Mouse (Mus musculus): ENCODE measurements around the gene Mrpl47.
"Not testable (repeated sequence)": the region's sequence is repeated elsewhere in the genome, so short reads cannot be mapped to it uniquely, and the experiment has no call there.

The Mrpl47 gene

GRCm38 (mm10) chr3:32737172-32737655 lies at the start of gene Mrpl47:
Mrpl47 (minus strand) TSS chr3:32737605.
- no peak for DNase-seq (ENCODE audit: low spot score)

- DNase-seq (ENCODE audit: low spot score), result no peak
These were observed 33.4 kb upstream of the Mrpl47 start for GRCm38 (mm10) chr3:32770781-32771180.

GRCm38 (mm10) chr3:32763902-32764301 lies 26.5 kb upstream of the Mrpl47 start:
- no peak for DNase-seq (ENCODE audit: low spot score)

- no peak for DNase-seq (ENCODE audit: low spot score)
These were observed 25.6 kb upstream of the Mrpl47 start for GRCm38 (mm10) chr3:32762962-32763361.

- no peak for DNase-seq (ENCODE audit: low spot score)
These were observed 21.8 kb upstream of the Mrpl47 start for GRCm38 (mm10) chr3:32759212-32759611.

- DNase-seq (ENCODE audit: low spot score), result no peak
These were observed 17.0 kb upstream of the Mrpl47 start for GRCm38 (mm10) chr3:32754384-32754915.

GRCm38 (mm10) chr3:32749820-32750579 lies 12.6 kb upstream of the Mrpl47 start:
- DNase-seq (ENCODE audit: low spot score), result no peak

GRCm38 (mm10) chr3:32748384-32748783 lies 11.0 kb upstream of the Mrpl47 start:
- DNase-seq (ENCODE audit: low spot score), result no peak

- not testable (repeated sequence) for DNase-seq (ENCODE audit: low spot score)
These were observed 8.0 kb upstream of the Mrpl47 start for GRCm38 (mm10) chr3:32745426-32745825.

- DNase-seq (ENCODE audit: low spot score), result no peak
These were observed 7.6 kb upstream of the Mrpl47 start for GRCm38 (mm10) chr3:32745001-32745400.

- DNase-seq (ENCODE audit: low spot score), result no peak
These were observed 4.9 kb upstream of the Mrpl47 start for GRCm38 (mm10) chr3:32742276-32742780.

- DNase-seq (ENCODE audit: low spot score), result no peak
These were observed 1.1 kb upstream of the Mrpl47 start for GRCm38 (mm10) chr3:32738549-32738948.

GRCm38 (mm10) chr3:32736244-32737171 lies 897 bp downstream of the Mrpl47 start, which contains the start of gene Ndufb5:
Ndufb5 (plus strand) TSS chr3:32736990.
- peak; percentile 99 for DNase-seq (ENCODE audit: low spot score)

GRCm38 (mm10) chr3:32727861-32728260 lies 9.5 kb downstream of the Mrpl47 start:
- DNase-seq (ENCODE audit: low spot score), result no peak

GRCm38 (mm10) chr3:32725951-32726350 lies 11.5 kb downstream of the Mrpl47 start:
- no peak for DNase-seq (ENCODE audit: low spot score)

- DNase-seq (ENCODE audit: low spot score), result no peak
These were observed 13.2 kb downstream of the Mrpl47 start for GRCm38 (mm10) chr3:32724191-32724590.

GRCm38 (mm10) chr3:32718271-32718670 lies 19.1 kb downstream of the Mrpl47 start:
- DNase-seq (ENCODE audit: low spot score), result no peak

- not testable (repeated sequence) for DNase-seq (ENCODE audit: low spot score)
These were observed 20.0 kb downstream of the Mrpl47 start for GRCm38 (mm10) chr3:32717403-32717802.

- no peak for DNase-seq (ENCODE audit: low spot score)
These were observed 23.7 kb downstream of the Mrpl47 start for GRCm38 (mm10) chr3:32713711-32714110.

GRCm38 (mm10) chr3:32709388-32709787 lies 28.0 kb downstream of the Mrpl47 start:
- DNase-seq (ENCODE audit: low spot score), result no peak

GRCm38 (mm10) chr3:32708368-32709231 lies 28.8 kb downstream of the Mrpl47 start:
- peak; percentile 99 for DNase-seq (ENCODE audit: low spot score)

All from embryo, embryonic 10.5 days (tissue).